18 mouse cellular contexts compared by ENCODE assay signal in the genomic region with DNA sequence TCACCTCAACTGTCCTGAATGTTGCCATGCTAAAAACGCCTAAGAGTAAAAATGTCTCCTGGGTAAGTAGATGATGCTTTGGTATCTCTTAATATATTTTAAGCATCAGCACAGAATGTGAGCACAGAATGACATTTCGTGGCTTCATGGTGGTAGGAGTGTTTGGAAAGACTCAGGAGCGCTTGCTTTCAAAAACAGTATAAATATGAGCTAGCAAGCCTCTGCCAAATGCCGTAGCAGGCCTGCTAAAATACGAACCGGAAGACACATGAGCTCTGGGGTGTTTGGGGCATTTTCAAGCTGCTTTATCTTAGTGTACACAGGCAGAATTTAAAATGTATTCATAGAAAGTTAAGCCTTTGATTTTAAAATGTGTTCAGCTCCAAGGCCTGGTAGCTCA.
A peak's percentile ranks its signal among the peaks of the same experiment; 100 is the strongest.
DNase-seq lines count a peak whose midpoint lies in the region; ATAC-seq and TF ChIP-seq lines count a peak whose summit lies in the region.
"Had no signal": no experiment of that assay in that cellular context is flagged by ENCODE, and none has a peak within 500 bp of the region (broad histone marks: within the 10 kb centered on the region; RNA-seq: fewer than 3 reads in every experiment).

No protein-coding gene starts in this region.

- H3K36me3 ChIP-seq in hindbrain, embryonic 14.5 days (replicated peaks; ENCODE audit: control insufficient read depth, insufficient read depth) = no peaks in the 10 kb centered on the region
- H3K36me3 ChIP-seq: heart, embryonic 12.5 days; lung, embryonic 15.5 days; midbrain, embryonic 12.5 days had no signal

- no peaks in the 10 kb centered on the region for H3K27me3 ChIP-seq in hindbrain, embryonic 14.5 days (ENCODE audit: control insufficient read depth, insufficient read depth, low read length)
- H3K27me3 ChIP-seq: heart, embryonic 12.5 days; lung, embryonic 15.5 days; midbrain, embryonic 12.5 days had no signal

- H3K9me3 ChIP-seq in hindbrain, embryonic 14.5 days (ENCODE audit: control insufficient read depth, low read length) = no peaks in the 10 kb centered on the region
- H3K9me3 ChIP-seq: heart, embryonic 12.5 days; lung, embryonic 15.5 days; midbrain, embryonic 12.5 days had no signal

- H3K4me2 ChIP-seq in hindbrain, embryonic 14.5 days (replicated peaks) = no peak overlapping the region
- H3K4me2 ChIP-seq: heart, embryonic 12.5 days; lung, embryonic 15.5 days; midbrain, embryonic 12.5 days had no signal

- 91% methylated on average over 6 of the region's 6 CpGs for WGBS in hindbrain, embryonic 14.5 days

- H3K4me3 ChIP-seq in layer of hippocampus, adult 2 months = no peak overlapping the region; the same call in 1 of the 2 replicates
- H3K4me3 ChIP-seq in hindbrain, embryonic 14.5 days (replicated peaks; ENCODE audit: low read length) = no peak overlapping the region
- H3K4me3 ChIP-seq: erythroblast, embryonic 14.5 days; heart, embryonic 12.5 days; lung, embryonic 15.5 days; midbrain, embryonic 12.5 days had no signal

- no peaks in the 10 kb centered on the region for H3K4me1 ChIP-seq in hindbrain, embryonic 14.5 days (replicated peaks; ENCODE audit: control insufficient read depth, insufficient read depth, low read length)
- H3K4me1 ChIP-seq: lung, embryonic 15.5 days had no signal

- peak; percentile 32 to 49 for DNase-seq in right cerebral cortex, adult 2 months (ENCODE audit: low spot score in 2 of 2)
- no peak for DNase-seq in right cerebral cortex, postnatal 4 days
- DNase-seq in layer of hippocampus, adult 2 months (ENCODE audit: low spot score in 2 of 2) = peak; percentile 30 to 72
- peak; percentile 44 to 88 for DNase-seq in left cerebral cortex, postnatal 25 days (ENCODE audit: low spot score in 2 of 2)
- DNase-seq in telencephalon, adult 2 months (ENCODE audit: low read depth, low spot score) = peak; percentile 75
- no peak for DNase-seq in spleen, adult 12 weeks (ENCODE audit: low spot score)
- no peak for DNase-seq in hindbrain, embryonic 14.5 days (ENCODE audit: low spot score)
- DNase-seq: adrenal gland, postnatal 25 days; cerebellum, adult 9-11 months; heart, postnatal 4 days; liver; thymus, adult 2 months had no signal

- H3K27ac ChIP-seq in layer of hippocampus, adult 2 months = peak overlapping the region; percentile 86
- H3K27ac ChIP-seq in hindbrain, embryonic 14.5 days = no peak overlapping the region
- H3K27ac ChIP-seq: lung, embryonic 15.5 days; midbrain, embryonic 12.5 days had no signal

- intact Hi-C loops in left cerebral cortex, postnatal 25 days (cut with DNase I) = loop anchor here (2.0 kb wide), 1 partner anchor 19 kb away; no protein-coding TSS in a partner anchor

- no peak for ATAC-seq in CD4-positive, CD25-positive, alpha-beta regulatory T cell, adult 4 months
- ATAC-seq in hindbrain, embryonic 14.5 days (ENCODE audit: low FRiP score) = no peak
- ATAC-seq: forebrain, embryonic 16.5 days had no signal

- no peak for TF ChIP-seq CTCF in layer of hippocampus, adult 2 months (conservative IDR thresholded peaks at IDR 0.05)

- H3K9ac ChIP-seq in hindbrain, embryonic 14.5 days = no peak overlapping the region
- H3K9ac ChIP-seq: heart, embryonic 12.5 days; lung, embryonic 15.5 days; midbrain, embryonic 12.5 days had no signal

Comparison
In these comparisons a context has a peak if more than half of its experiments do, and no peak if none do; other contexts are left out.
1. DNase-seq: peak in right cerebral cortex, adult 2 months (2 of 2), layer of hippocampus, adult 2 months (2 of 2), left cerebral cortex, postnatal 25 days (2 of 2) and telencephalon, adult 2 months (single experiment); none in right cerebral cortex, postnatal 4 days (single experiment), spleen, adult 12 weeks (single experiment) and hindbrain, embryonic 14.5 days (single experiment).